Mouse (Mus musculus) megakaryocyte-erythroid progenitor cell, adult 5-6 weeks (primary cell): ENCODE measurements around the gene Zfp423. TPM values are rescaled to one million over a fixed set of nuclear protein-coding genes. Genes with fewer than 3 reads are reported as not detected.
"Not testable (repeated sequence)": the region's sequence is repeated elsewhere in the genome, so short reads cannot be mapped to it uniquely, and the experiment has no call there.

Source experiments
- ATAC-seq: replicated peaks from 2 replicates; pipeline ENCODE4 v1.8.0; 2016; ENCODE audit warnings: mild to moderate bottlenecking, inconsistent platforms; ENCODE audit not compliant: severe bottlenecking, poor library complexity, low FRiP score, low TSS enrichment
- total RNA-seq, 2 experiments: library from RNA; stranded (forward) in 1 of 2; stranded (reverse) in 1 of 2; fragments of 200-1000, 215-1000 nt in 1 of 2; fragments of >200 nt in 1 of 2; fragmentation: Nextera tagmentation in 1 of 2; gene quantifications; 2 replicates each; pipeline ENCODE4 v1.2.3; 2014 to 2017

Zfp423 gene
- total RNA-seq, 2 experiments from 2014 or later, result not detected

- ATAC-seq, result no peak
Measured at GRCm38 (mm10) chr8:87851871-87852270, 107.5 kb downstream of the Zfp423 start.

- ATAC-seq, result no peak
Measured at GRCm38 (mm10) chr8:87851380-87851779, 108.0 kb downstream of the Zfp423 start.

GRCm38 (mm10) chr8:87848836-87849235 is 110.6 kb downstream of the Zfp423 start:
- no peak for ATAC-seq

GRCm38 (mm10) chr8:87847796-87848195 is 111.6 kb downstream of the Zfp423 start:
- no peak for ATAC-seq

- ATAC-seq, result not testable (repeated sequence)
Measured at GRCm38 (mm10) chr8:87842096-87842495, 117.3 kb downstream of the Zfp423 start.

- no peak for ATAC-seq
Measured at GRCm38 (mm10) chr8:87837266-87837665, 122.1 kb downstream of the Zfp423 start.

- ATAC-seq, result no peak
Measured at GRCm38 (mm10) chr8:87836866-87837265, 122.5 kb downstream of the Zfp423 start.

GRCm38 (mm10) chr8:87835924-87836323 is 123.5 kb downstream of the Zfp423 start:
- ATAC-seq, result no peak

- no peak for ATAC-seq
Measured at GRCm38 (mm10) chr8:87835411-87835821, 124.0 kb downstream of the Zfp423 start.

- ATAC-seq, result no peak
Measured at GRCm38 (mm10) chr8:87834656-87835055, 124.7 kb downstream of the Zfp423 start.

- no peak for ATAC-seq
Measured at GRCm38 (mm10) chr8:87833841-87834620, 125.4 kb downstream of the Zfp423 start.

GRCm38 (mm10) chr8:87833339-87833738 is 126.1 kb downstream of the Zfp423 start:
- no peak for ATAC-seq

- no peak for ATAC-seq
Measured at GRCm38 (mm10) chr8:87832381-87833325, 126.7 kb downstream of the Zfp423 start.

GRCm38 (mm10) chr8:87831567-87831966 is 127.8 kb downstream of the Zfp423 start:
- ATAC-seq, result no peak

- no peak for ATAC-seq
Measured at GRCm38 (mm10) chr8:87831116-87831515, 128.3 kb downstream of the Zfp423 start.

GRCm38 (mm10) chr8:87830200-87830599 is 129.2 kb downstream of the Zfp423 start:
- no peak for ATAC-seq

GRCm38 (mm10) chr8:87826013-87826660 is 133.3 kb downstream of the Zfp423 start:
- no peak for ATAC-seq

GRCm38 (mm10) chr8:87823172-87823571 is 136.2 kb downstream of the Zfp423 start:
- no peak for ATAC-seq

GRCm38 (mm10) chr8:87822690-87823089 is 136.7 kb downstream of the Zfp423 start:
- no peak for ATAC-seq

GRCm38 (mm10) chr8:87822175-87822574 is 137.2 kb downstream of the Zfp423 start:
- ATAC-seq, result no peak
